Mouse (Mus musculus) left cerebral cortex, postnatal 25 days (tissue): ENCODE data around the gene Shank3. TPM values are rescaled to one million over a fixed set of nuclear protein-coding genes. Genes with fewer than 3 reads are reported as not detected.

Source experiments
- DNase-seq, 2 experiments: peaks; one replicate each; pipeline ENCODE4 v3.0.0; 2022; ENCODE audit warnings: low spot score in 2 of 2, mixed read lengths in 1 of 2
- intact Hi-C: fragments of 180-260 bp; cut with DNase I; formaldehyde crosslinking; loops from one replicate; pipeline ENCODE4 v1.15.1; 2025
- total RNA-seq, 2 experiments: library from RNA; stranded (reverse); gene quantifications; 2 replicates each; pipeline ENCODE4 v1.2.3; 2021

Shank3 gene
- 100 to 1,000 TPM; 210 to 243 TPM for total RNA-seq

DNA sequence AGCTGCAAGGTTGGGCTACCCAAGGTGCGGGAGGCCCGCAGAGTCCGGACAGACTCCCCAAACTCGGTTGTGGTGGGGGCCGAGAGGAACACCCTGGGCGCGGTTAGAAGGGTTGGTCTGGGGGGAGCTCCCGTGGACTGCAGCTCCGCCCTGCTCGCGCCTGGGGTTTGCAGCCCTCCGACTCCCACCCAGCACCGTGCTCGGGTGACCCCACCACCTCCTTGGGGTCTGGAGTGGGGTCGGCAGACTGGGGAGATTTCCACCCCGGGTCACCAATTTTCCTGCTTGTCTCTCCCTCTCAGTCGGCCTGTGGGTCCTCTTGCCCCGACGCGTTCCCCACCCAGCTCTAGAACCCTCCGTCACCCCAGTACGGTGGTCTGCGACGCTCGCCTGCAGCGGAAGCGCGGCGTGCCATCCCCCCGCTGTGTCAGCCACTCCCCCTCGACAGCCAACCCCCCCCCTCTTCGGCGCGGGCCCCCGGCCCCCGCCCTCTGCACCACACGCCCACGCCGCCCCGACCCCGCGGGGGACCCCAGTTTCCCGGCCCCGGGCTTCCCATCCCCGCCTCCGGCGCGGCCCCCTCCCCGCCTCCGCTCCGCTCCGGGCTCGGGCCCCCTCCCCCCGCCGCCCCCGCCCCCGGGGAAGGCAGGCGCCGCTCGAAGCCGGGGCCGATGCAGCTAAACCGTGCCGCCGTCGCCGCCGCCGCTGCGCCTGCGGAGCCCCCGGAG, at the start of gene Shank3:
Shank3 (plus strand) TSS at position 663 of the 728 bp plus-strand sequence.
- DNase-seq: no peak
- intact Hi-C loops: loop anchor here (1.0 kb wide), 1 partner anchor 23 kb away; no protein-coding TSS in a partner anchor

DNA sequence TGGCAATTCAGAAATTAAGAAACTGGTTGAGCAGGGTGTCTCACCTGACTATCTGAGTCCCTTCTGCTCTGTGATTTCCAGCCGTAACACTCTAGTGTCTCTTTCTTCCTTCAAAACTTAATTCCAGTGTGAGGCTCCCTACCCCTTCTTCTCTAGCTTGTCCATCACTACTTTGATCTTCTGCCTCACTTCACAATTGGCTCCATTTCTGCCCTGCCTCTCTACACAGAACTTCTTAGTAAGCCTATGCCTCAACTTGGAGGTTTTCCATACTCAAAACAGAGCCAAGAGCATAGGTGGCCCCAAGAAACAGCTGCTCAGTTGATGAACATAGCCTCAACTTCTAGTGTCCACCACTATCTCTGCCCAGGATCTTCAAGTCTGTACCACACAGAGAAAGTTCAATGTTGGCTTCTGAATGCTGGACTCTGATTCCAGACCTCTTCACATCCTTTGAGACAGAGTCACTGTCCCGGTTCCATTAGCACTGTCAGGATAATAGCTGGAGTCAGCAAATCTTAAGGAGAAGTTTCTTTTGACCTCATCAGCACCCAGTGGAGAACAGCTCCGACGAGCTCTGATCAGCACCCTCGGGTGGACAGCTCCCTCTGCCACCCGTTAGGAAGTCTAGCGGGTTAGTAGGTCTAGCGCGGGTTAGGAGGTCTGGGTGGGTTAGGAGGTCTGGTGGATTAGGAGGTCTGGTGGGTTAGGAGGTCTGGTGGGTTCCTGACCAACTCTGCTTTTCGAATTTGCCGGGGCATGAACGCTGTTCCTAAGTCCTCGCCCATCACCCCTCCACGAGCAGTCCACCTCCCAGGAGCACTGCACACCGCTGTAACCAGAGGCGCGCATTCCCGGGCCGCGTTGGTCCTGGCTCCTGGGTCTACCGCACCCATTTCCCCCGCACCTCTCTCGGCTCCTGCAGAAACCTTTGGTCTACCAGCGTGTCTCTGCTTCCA, 46.2 kb upstream of the Shank3 start:
- no peak for DNase-seq
- intact Hi-C loops: no loop called here

- intact Hi-C loops: no loop called here
- DNase-seq: peak; percentile 72 to 74
Observed at GRCm38 (mm10) chr15:89453865-89454478, 45.5 kb upstream of the Shank3 start, which contains the start of gene Mapk8ip2. TSS of gene Mapk8ip2 (plus strand) at chr15:89453913.

DNA sequence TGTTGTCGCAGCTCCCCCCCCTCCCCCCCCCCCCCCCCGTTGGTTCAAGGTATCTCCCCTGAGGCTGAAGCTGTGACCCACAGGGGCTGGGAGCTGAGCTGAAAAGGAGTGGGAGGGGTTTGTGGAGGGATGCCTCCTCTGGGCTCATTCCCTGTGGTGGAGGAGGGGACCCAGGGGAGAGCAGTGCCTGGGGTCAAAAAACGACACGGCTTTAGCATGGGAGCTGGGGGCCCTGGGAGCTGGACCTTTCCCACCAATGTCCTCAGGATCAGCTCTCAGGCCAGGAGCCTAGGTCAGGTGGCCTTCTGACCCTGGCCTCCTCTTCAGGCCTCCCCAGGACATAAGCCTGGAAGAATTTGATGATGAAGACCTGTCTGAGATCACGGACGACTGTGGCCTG, 44.6 kb upstream of the Shank3 start:
- intact Hi-C loops: no loop called here
- no peak for DNase-seq

DNA sequence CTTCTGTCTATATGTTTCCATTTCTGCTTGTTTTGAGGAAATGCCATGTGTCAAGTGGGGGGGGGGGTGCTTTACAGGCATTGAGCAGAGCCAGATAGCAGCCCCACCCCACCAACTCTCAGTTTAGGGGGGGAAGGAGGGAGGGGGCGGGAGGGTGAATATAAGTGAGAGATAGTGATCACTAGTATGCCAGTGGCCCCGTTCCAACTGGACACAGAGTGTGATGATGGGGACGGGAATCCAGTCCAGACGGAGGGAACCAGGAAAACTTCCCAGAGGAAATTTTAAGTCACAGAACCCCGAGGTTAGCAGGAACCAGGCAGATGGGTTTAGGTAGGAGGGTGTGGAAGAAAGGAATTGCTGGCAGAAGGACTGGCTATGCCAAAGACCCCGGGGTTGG, 43.8 kb upstream of the Shank3 start:
- DNase-seq: no peak
- intact Hi-C loops: no loop called here

DNA sequence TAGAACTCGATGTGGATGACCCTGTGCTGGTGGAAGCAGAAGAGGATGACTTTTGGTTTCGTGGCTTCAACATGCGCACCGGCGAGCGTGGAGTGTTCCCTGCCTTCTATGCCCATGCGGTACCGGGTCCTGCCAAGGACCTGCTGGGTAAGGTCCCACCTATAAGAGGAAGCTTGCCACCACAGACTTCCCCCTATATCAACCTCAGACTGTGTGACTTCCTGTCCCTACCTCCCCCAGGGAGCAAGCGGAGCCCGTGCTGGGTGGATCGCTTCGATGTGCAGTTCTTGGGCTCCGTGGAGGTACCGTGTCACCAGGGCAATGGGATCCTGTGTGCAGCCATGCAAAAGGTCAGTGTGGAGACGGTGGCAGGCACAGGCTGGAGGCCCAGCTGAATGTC, 40.5 kb upstream of the Shank3 start:
- intact Hi-C loops: no loop called here
- DNase-seq: no peak

DNA sequence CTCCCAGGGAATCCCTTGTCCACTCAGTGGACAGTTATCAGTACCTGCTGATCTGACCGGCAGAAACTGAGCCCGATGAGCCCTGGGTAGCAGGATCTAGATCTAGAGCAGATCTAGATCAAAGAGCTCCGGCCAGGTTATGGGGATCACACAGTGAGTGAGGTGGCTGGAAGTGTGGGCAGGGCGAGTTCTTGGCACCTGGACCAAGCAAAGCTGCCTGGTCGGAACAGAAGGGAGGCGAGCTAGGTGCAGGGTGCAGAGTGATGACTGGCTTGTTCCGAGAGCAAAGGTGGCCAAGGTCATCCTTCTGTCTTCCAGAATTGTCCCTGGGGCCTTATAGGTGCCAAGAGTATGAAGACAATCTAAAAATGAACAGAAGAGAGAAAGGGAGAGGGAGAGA, 39.6 kb upstream of the Shank3 start:
- DNase-seq: no peak
- intact Hi-C loops: no loop called here

DNA sequence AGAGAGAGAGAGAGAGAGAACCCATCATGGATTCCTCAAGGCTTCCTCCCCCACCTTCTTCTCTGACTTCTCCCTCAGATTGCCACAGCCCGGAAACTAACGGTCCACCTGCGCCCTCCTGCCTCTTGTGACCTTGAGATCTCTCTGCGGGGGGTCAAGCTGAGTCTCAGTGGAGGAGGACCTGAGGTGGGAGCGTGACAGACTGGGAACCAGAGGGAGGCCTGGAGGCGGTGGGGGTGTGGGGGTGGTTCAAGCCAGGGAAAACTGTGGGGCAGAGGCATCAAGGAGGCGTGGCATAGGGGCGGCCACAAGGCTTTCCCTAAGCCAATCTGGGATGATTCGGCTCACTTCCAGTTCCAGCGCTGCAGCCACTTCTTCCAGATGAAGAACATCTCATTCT, 39.1 kb upstream of the Shank3 start:
- no peak for DNase-seq

GRCm38 (mm10) chr15:89461321-89461720, 38.1 kb upstream of the Shank3 start:
- intact Hi-C loops: no loop called here
- no peak for DNase-seq

More for the DNA sequence above, 39.1 kb upstream of the Shank3 start:
- intact Hi-C loops: no loop called here

- intact Hi-C loops: no loop called here
- no peak for DNase-seq
Observed at GRCm38 (mm10) chr15:89462176-89462575, 37.2 kb upstream of the Shank3 start.

DNA sequence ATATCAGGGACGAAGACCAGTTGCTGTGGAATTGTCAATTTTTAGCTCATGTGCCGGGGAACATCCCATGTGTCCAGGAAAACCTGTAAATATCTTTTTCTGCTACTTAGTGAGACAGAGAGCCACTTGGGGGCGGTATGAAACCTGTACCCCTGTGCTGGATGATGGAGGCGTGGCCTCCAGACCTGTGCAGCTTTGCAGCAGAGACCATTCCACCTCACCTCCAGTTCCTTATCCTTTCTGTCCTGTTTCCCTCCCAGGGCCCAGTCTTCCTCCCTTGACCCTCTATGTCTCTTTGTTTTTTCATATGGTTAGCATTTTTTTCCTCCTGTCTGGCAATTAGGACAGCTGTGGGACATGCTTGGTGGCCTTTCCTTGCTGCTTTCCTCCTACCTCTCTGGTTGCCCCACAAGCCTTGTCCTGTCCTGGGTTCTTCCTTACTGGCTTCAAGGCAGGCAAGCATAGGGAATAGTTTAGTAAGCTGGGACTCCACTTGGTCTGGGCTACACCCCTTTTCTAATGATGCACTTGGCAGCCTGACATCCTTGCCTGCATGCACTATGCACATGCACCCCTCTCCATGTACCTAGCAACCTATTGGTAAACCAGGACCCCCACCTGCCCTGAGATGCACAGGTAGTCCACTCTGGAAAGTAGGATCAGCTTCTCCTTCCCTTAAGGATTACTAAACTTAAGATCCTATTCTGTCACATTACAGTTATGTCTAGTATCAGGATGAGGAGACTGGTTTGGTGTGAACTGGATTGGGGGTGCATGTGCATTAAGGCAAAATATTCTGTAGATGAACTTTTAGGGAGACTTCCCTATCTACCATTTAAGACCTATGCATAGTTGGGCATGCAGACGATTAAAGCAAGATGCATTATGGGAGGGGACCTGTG, 35.8 kb upstream of the Shank3 start:
- intact Hi-C loops: no loop called here
- DNase-seq: no peak

GRCm38 (mm10) chr15:89465052-89465451, 34.4 kb upstream of the Shank3 start:
- intact Hi-C loops: loop anchor here (5.0 kb wide), 1 partner anchor 88 kb away; the partner anchor contains the start of genes Odf3b and Tymp

DNA sequence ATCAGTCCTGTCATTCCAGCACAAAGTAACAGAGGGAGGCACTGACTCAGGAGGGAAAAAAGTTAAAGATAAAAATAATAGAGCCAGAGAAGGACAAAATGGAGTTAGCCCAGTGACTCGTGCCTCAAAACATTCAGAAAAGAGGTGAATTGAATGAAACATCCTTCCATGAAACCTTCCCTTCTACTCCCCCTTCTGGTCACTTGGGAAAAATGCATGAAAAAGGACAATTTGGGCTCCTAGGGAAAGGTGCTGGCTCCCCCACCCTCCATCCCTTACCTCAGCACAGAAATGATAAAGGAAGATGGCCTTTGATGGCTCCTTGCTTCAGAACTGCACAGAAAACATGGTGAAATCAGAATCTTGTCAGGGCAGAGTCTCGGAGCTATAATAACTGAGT, 30.8 kb upstream of the Shank3 start:
- intact Hi-C loops: loop anchor here (5.0 kb wide), 1 partner anchor 91 kb away; the partner anchor contains the start of genes Odf3b and Tymp
- DNase-seq: peak in 1 of 2 experiments; percentile 46

More at GRCm38 (mm10) chr15:89465052-89465451, 34.4 kb upstream of the Shank3 start:
- DNase-seq: no peak

GRCm38 (mm10) chr15:89471476-89471875, 27.9 kb upstream of the Shank3 start:
- intact Hi-C loops: no loop called here
- DNase-seq: no peak

GRCm38 (mm10) chr15:89473370-89473769, 26.1 kb upstream of the Shank3 start:
- intact Hi-C loops: no loop called here
- no peak for DNase-seq

DNA sequence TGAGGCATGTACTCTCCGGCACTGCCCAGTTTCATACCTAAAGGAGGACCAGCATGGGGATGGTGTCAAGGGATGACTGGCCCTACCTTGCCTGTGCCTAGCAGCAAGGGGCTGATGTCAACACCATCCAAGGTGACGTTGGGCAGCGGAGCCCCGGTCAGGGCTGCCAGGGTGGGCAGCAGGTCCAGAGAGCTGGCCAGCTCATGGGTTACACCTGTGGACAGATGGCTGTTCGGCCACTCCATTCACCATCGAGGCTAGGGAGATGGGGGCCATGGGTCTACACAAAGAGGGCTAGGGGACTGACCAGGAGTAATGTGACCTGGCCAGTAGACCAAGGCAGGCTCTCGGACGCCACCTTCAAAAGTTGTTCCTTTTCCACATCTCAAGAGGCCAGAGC, 25.5 kb upstream of the Shank3 start:
- intact Hi-C loops: no loop called here
- no peak for DNase-seq

DNA sequence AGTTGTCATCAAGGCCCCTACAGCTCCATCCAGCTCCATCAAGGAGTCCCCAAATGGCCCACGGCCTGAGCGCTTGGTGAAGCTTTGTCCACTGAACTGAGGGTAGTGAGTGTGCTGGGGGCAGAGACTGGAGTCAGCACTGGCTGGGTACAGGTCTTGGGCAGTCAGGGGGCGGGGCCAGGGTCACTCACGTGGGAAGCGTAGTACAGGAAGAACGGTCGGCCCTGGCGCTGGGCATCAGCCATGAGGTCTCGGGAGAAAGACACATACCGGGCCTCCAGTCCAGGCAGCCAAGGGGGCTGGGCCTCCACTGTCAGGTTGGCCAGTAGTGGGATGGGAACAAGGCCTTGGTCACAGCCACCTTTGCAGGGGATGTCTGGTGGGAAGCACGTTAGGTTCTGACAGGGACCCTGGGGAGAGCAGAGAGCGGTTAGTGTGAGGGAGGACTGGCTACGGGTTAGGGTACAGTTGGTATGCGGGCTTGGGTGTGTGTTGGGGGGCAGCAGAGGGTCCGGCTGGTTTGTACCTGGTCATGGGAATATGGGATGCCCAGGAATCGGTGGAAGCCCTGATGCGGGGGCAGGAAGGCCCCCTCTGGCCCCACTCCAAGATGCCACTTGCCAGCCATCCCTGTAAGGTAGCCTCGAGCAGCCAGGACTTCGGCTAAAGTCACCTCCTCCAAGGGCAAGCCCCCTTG, 24.7 kb upstream of the Shank3 start:
- no peak for DNase-seq
- intact Hi-C loops: no loop called here

GRCm38 (mm10) chr15:89475293-89475600, 24.2 kb upstream of the Shank3 start:
- no peak for DNase-seq
- intact Hi-C loops: no loop called here
